Mouse (Mus musculus) heart, adult 18-20 months (tissue): ENCODE results near the gene Slc45a1. TPM values are rescaled to one million over a fixed set of nuclear protein-coding genes. Genes with fewer than 3 reads are reported as not detected.
A peak's percentile ranks its signal among the peaks of the same experiment; 100 is the strongest.
"Not testable (repeated sequence)": the region's sequence is repeated elsewhere in the genome, so short reads cannot be mapped to it uniquely, and the experiment has no call there.

Source experiments
- DNase-seq, 2 experiments: peaks; one replicate each; pipeline ENCODE4 v3.0.0; 2021 to 2022; ENCODE audit warnings: mixed read lengths in 1 of 2
- total RNA-seq, 2 experiments: library from RNA; stranded (reverse); gene quantifications; 2 replicates each; pipeline ENCODE4 v1.2.3; 2021

Gene Slc45a1
- total RNA-seq, 2 experiments from 2014 or later: not detected

DNA sequence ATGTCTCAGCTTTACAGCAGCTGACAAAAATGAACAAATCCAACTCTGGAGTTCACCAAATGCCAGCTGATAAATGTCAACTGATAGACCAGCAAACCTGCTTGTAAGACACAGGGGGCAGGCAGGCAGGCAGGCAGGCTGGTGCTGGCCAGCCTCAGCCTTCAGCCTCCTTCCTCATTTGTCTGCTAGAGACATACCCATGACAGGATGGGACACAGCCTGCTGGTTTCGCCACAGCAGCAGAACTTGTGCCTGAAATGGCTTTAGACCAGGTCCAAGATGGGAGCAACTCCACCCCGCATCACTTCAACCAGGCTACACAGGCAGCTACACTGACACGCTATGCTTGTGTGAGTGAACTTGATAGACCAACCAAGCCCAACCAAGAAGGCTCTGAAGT, 46.2 kb downstream of the Slc45a1 start:
- DNase-seq: no peak

DNA sequence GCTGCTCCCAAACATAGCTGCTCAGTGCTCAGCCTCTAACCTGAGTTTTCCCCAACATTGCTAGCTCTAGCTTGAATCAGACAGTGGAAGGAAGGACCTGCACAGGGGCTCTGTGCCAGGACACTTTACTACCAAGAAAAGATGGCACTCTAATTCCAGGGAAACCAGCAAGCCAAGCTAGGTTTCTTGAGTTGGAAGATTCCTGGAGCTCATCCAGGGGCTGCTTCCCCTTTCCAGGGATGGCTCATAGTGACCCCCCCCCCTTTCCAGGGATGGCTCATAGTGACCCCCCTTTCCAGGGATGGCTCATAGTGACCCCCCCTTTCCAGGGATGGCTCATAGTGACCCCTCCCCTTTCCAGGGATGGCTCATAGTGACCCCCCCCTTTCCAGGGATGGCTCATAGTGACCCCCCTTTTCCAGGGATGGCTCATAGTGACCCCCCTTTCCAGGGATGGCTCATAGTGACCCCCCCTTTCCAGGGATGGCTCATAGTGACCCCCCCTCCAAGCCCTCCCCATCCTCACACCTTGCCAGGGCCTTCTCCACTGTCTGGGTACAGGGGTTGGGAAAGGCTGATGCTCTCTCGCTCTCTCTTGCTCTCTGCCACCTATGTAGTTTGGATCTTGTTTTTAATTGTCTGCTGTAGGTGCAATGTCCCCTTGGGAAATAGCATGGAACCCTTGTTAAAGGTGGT, 48.5 kb downstream of the Slc45a1 start:
- DNase-seq: no peak

DNA sequence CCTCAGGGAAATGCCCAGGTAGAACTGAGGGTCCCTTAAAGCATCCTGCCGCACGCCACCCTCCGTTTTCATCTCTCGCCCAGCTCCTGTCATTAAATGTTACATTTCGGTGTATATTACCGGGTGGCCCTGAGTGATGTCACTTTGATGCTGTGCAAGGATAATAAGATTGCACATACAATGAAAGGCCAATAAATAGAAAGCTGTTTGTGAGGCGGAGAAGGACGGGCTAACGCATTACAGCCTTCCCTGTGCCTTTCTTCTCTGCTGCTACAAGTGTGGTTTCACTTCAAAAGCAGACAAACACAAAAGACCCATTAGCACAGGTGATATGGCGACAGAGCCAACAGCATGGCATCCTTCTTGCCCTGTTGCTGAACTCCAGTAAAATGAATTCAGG, 50.5 kb downstream of the Slc45a1 start:
- no peak for DNase-seq

DNA sequence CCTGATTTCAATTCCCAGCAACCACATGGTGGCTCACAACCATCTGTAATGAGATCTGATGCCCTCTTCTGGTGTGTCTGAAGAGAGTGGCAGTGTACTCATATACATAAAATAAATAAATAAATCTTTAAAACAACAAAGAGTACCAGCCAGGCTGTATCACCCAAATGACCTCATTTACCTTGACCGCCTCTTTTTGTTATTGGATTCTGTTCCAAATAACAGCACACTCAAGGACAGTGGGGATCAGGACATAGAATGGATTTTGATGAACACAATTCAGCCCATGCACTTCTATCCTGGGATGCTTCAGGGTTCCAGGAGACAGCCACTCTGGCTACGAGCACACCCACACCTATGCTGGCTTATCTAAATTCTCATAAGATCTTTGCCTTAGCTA, 51.5 kb downstream of the Slc45a1 start:
- DNase-seq: not testable (repeated sequence)

DNA sequence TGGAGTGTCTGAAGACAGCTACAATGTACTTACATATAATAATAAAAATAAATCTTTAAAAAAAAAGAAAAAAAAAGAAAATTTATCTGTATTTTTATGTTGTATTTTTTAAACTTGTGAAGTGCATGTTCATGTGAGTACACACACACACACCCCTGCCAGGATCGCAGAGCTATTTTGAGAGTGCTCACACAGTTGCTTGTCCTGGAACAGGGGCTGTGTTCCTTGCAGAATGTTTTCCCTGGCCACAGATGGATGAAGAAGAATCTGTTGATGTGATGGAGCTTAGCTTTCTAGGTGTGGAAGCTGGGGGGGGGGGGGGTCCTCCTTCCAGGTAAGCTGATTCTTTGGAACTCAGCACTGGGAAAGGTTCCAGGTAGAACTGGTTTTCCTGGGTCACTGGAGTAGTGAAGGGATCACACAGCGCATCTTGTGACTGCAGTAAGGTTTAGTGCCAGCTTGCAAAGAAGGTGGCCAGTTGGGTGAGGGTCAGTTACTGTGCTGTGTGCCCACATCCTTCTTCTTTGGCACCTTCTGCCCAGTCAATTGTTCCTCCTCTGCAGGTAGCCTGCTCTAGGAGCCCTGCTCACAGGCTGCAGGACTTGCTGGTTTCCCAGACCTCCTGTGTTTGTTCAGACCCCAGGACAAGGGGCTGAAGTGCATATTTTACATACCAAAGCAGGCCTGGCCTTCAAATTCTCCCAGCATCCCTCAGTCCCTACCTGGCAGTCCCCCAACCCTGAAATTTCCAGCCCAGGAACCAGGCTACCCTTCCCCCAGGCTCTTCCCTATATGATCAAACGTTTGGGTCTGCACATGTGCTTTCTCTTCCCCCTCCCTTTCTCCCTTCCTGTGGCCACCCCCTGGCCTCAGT, 52.6 kb downstream of the Slc45a1 start:
- DNase-seq: no peak

DNA sequence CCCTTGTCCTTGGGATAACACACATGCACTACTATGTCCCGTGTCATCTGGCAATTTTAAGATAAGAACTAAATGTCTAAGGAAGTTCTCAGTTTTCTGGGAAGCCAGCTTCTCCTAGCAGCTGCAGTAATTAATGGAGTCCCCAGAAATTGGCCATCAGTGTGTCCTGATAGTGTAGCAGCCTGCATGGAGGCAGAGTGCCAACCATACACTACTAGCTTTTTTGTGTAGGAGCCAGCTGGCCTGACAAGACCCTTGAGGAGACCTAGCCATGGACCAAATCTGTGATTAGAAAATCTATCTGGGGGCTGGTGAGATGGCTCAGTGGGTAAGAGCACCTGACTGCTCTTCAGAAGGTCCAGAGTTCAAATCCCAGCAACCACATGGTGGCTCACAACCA, 53.3 kb downstream of the Slc45a1 start:
- DNase-seq: peak; percentile 49 to 63

DNA sequence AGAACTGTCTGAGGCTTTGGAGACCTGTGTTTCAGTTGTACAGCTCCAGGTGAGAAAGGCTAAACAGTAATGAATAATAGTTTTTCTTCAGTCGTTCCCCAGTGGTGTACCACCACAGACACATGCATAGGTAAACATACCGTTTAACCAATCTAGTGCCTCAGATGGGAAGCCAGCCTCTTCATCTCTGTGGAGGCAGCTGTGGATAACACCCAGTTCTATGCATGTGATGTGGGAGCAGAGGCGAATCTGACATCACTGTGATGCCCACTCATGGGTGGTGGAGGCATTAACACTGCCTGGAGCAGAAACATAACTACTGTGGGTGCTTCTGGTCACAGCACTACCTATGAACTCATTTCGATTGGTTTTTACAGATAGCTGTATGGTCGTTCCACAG, 56.0 kb downstream of the Slc45a1 start:
- DNase-seq: no peak

DNA sequence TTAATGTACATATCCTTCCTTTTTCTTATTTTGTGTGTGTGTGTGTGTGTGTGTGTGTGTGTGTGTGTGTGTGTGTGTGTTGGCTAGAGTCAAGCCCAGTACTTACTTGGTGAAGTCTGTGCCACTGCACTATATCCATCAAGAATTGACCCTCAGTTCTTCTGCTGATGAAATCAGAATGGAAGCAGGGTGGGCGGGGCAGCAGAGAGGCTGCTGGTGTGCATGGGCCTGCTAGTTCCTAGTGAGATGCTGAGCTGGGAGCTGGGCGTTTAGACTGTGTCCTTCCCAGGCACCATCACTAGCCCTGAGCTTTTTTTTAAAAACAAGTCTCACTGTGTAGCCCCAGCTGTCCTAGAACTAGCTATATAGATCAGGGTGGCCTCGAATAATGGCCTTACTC, 56.9 kb downstream of the Slc45a1 start:
- no peak for DNase-seq

DNA sequence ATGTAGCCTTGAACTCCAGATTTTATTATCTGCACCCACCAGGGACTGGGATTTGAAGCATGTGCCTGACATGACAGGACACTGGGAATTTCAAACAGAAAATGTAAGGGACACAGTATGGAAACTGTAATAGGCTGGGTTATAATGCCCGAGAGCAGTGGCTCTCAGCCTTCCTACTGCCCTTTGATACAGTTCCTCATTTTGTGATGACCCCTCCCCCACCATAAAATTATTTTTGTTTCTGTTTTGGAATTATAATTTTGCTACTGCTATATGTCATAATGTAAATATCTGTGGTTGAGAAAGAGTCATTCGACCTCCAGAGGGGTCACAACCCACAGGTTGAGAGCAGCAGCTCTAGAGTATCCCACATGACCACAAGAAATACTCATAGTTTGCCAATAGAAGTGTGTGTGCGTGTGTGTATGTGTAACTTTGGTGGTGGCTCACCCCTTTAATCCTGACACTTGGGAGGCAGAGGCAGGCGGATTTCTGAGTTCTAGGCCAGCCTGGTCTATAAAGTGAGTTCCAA, 57.6 kb downstream of the Slc45a1 start:
- DNase-seq: no peak

DNA sequence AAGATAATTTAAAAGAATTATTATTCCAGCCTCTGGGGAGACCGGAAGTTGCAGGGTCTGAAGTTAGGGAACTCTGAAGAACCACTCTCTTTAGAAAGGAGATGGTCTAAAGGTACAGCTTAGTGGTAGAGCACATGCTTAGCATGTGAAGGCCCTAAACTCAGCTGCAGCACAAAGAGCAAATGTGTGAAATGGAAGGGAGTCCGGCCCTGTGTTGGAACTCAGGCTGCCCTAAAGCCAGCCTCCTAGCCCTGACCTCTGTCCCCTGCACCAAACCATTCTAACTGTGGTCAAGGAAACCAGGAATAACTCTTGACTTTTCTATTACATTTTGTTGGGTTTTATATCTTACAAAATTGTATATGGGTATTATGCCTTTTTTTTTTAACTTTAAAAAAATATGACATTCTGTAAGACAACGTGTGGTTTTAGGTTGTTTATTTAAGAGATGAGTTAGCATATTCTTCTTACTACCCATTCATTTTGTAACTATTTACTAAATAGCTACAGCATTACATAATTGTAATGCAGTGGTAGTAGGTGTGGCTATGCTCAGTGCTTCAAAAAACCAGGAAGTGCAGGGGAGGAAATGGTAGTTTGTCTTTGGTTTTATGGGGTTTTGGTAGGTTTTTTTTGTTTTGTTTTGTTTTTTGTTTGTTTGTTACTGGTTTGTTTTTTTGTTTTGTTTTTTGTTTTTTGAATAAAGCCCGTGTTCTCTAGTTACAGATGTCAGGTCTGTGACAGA, 58.3 kb downstream of the Slc45a1 start:
- DNase-seq: no peak

DNA sequence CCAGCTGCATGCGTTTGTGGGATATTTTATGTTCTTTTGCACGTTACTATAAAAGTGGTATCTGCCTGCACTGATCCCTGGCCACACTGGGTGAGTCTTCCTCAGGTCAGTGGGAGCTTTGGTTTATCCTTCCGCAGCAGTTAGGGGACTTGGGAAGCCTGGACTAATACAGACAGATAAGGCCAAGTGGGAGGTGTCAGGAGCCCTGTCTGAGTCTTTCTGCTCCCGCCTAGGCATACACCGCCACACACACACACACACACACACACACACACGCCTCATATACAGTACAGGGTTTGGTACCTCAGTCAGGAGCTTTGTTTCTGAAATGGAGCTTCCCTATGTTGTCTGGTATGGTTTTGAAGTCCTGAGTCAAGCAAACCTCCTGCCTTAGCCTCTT, 59.9 kb downstream of the Slc45a1 start:
- no peak for DNase-seq

DNA sequence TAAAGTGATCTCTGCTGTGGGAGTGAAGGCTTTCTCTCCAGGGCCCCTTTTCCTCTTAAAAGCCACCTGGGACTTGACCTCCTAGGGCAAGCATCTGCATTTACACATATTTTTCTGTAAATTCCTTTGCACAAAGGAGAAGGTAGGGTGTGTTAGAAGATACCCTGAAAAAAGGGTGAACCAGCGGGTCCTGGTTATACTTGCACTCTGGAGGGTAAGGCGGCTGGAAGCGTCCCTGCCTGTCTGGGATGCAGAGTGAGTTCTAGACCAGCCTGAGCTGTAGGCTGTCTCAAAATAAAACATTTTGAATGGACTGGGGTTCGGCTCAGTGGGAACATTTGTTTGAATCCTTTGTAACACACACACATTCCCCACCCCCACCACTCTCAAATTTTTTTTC, 60.4 kb downstream of the Slc45a1 start:
- DNase-seq: no peak

DNA sequence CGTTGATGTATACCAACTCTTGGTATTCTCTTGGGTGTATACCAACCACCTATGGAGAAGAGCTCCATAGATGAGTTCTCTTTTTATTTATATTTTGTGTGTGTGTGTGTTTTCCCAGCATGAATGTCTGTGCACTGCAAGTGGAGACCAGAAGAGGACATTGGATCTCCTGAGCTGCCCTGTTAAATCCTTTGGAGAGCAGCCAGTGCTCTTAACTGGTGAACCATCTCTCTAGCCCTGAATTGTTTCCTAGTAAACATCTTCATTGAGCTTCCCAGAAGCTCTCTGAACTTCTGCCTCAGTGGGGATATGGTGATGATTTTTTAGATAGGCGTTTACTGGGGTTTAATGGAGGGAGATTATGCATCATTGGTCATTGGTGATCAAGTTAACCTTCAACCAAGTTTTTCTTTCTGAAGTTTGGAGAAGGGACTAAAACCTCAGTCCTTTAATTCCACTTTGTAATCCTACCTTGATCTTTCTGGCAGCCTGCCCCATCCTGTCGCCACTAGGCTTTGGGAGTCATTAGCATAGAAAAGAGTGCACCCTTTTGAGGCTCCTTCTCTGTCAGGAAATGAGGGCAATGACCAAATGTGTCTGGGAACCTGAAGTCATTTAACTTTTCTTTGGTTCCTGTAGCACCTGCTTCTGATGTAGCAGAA, 61.2 kb downstream of the Slc45a1 start:
- no peak for DNase-seq

DNA sequence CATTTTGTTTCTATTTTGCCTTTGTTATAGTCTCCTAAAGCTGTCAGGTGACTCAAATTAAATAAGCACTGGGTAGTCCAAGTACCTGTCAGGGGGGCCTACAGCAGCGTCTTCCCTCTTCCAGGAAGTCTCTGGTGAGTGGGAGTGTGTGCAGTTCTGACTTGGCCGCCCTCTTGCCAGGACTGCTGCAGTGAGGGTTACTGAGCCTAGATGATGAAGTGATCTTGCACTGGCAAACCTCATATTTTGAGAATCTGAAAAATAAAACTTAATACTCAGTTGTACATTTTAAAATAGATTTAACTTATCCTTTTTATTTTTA, 63.7 kb downstream of the Slc45a1 start:
- no peak for DNase-seq

DNA sequence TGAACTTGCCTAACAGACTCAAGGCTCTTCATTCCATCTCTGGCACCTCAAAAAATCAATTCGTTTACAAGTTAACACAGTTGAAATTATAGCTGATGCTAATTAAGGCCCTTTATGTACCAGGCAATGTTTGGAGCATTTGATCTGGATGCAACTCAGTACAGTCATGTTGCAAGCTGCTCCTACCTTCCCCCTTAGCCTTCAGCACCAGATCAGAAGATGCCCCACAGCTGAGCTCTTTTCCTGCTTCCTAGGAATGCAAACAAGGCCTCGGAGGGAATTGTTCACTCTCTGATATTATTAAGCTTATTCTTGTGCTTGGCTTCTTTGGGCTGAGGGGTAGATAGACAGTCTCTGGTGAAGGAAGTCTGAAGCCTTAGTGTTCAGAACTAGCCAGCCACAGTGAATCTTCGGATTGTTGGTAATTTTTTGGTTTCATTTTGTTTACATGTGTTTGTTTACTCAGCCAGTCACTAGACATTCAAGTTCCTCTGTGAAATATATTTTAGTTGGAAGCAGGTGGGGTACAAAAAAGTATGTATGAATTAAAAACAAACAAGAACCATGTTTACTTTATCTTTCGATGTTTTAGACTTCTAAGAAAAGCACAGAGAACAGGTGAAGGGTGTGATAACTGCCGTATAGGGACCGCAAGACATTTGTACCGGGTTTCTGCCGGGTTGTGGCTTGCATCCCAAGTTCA, 64.2 kb downstream of the Slc45a1 start:
- DNase-seq: no peak

DNA sequence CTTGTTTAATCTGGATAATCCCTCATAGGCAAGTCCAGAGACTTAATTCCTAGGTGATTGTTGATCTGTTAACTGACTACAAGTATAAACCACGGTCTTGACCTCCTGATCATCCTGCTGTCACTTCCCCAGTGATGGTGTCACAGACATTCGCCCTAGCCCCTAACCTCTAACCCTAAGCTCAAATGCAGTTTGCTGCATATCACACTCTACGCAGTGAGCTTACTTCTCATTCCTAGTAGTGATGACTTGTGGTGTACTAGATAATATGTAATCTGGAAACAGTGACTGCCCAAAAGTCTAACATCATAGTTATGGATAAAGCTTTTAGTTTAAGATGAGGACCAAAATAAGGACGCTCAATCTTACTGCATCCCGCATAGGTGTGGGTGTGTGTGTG, 65.7 kb downstream of the Slc45a1 start:
- DNase-seq: no peak

DNA sequence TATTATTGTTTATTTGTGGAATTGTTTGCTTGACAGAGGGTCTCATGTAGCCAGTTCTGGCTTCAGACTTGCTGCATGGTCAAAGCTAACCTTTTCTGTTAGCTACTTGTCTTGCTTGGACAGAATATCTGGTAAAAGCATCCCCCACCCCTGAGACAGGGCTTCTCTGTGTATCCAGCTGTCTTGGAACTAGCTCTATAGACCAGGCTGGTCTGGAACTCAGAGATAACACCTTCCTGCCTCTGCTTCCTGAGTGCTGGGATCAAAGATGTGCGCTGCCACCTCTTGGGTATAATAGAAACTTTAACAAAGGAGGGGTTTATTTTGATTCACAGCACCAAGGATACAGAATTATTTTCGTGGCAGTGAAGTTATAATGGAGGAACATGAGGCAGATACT, 66.2 kb downstream of the Slc45a1 start:
- DNase-seq: no peak

DNA sequence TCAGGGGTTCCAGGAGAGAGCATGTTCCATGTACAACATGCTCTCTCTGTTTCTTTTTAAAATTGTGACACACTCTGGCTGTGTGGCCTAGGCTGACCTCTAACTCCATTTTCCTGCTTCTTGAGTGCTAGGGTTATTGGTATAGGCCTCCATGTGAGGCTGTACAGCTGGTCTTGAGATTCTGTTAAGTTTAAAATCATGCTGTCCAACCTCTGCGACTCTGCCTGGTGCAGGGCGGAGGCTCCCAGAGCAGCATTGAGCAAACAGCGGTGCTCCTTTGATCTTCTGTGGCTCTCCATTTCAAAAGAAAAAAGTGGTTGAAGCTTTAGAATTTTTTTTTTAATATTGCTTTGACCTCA, 68.2 kb downstream of the Slc45a1 start:
- no peak for DNase-seq

DNA sequence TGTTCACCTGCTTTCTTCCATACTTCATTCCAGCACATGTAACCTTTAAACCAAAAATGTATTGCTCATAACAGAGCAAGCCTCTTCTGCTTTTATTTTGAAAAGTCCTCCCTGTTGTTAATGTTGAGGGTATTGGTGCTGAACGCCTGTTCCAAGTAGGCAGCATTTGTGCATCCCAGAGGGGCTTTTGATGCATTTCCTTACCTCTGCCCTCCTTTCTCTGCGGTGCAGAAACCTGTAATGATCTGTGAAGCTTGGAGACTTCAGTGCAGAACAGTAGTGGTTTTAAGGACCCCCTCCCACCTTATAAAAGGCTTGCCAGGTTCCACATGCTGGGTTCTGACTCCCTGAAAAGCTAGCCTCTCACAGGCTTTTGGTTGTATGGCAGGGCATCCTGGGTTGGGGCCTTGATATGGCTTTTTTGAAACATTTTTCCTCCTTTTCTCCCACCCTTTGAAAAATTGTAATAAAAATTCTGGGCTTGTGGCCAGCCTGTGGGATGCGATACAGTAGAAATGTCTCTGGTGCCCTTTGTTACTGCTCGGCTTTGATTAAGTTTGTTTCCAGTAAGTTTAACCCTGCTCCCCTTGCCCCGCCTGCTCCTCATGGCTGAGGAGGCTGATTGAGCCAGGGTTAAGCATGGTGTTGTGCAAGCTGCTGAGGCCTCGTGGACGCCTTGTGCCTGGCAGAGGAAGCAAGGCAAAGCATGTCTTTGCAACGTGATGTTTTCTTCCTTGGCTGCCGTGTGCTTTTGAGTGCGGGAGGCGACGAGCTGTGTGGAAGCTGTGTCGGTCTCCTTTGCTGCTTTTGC, 68.8 kb downstream of the Slc45a1 start:
- peak; percentile 88 to 90 for DNase-seq

DNA sequence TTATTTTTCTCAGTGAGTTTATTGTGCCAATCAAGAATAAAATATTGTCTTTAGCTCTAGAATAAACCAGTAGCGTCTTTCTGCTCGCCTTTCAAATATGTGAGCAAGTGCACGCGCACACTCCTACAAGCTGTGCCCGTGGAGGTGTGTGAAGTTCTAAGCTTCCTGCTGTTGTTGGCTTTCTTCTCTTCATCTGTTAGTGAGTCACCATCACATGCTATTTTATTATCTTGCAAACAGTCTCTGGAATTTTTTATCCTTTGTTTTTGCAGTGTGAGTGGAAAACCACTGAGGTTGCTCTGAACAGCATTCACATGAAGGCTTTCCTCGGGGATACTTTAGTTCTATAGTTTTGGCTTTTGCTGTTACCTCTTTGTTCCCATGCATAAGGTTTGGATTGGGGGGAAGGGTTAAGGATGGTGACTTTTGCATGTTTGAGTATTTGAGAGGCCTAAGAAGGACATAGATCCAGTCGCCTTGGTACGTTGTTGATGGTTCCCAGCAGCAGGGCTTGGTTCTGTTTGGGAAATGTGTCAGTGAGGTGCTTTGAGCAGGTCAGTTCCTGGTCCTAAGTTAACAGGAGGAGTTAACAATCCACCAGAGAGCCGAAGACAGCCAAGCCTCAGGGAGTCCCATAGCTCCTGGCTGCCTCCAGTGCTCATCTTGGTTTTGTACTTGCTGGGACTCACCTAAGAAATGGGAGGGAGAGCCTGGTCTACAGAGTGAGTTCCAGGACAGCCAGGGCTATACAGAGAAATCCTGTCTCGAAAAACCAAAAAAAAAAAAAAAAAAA, 69.8 kb downstream of the Slc45a1 start:
- DNase-seq: peak in 1 of 2 experiments; percentile 33
